Mouse (Mus musculus): ENCODE results near the gene Kctd20. TPM values are rescaled to one million over a fixed set of nuclear protein-coding genes. Genes with fewer than 3 reads are reported as not detected.

Kctd20 gene
- polyA plus RNA-seq, 1 experiment from 2014 or later: 39.5 TPM

- Histone ChIP-seq H3K9me3 (ENCODE audit: low read length) (no peaks in the 10 kb centered on the region), H3K9ac (replicated peaks) (no peak overlapping the region), H3K27ac (ENCODE audit: low read depth) (no peak overlapping the region; the same call in 1 of the 2 replicates), H3K36me3 (replicated peaks; ENCODE audit: insufficient read depth, low read length) (peaks cover 63% of the 10 kb centered on the region), H3K4me2 (ENCODE audit: low read depth, low read length) (no peak overlapping the region), H3K27me3 (ENCODE audit: insufficient read depth, low read length) (no peaks in the 10 kb centered on the region), H3K4me3 (ENCODE audit: low read depth, low read length) (no peak overlapping the region), H3K4me1 (ENCODE audit: insufficient read depth) (no peaks in the 10 kb centered on the region; the same call in none of the 2 replicates)
- WGBS (ENCODE audit: insufficient replicate concordance): 88% methylated on average over 1 of the region's 1 CpGs
- DNase-seq (no peak), ATAC-seq (no peak)
- TF ChIP-seq EP300 (IDR thresholded peaks at IDR 0.05; ENCODE audit: low read depth) (no peak), CTCF (IDR thresholded peaks at IDR 0.05; ENCODE audit: low read depth) (no peak)
Observed at GRCm38 (mm10) chr17:28984724-28985420, 33.1 kb downstream of the Kctd20 start.

DNA sequence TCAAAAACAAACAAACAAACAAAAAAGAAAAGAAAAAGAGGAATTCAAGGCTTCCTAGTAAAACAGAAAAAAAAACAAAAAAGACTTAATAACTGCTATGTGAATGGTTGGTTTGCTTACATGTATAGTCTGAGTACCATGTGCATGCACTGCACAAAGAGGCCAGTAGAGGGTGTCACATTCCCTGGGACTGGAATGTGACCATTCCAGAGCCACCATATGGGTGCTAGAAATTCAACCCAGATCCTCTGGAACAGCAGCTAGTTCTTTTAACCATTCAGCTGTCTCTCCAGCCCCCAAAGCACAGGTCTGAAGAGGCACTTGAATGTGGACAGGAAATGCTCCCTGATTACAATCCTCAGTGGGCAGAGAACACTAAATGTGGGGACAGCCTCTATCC, 35.1 kb downstream of the Kctd20 start:
- no peak overlapping the region; the same call in 1 of the 2 replicates for H3K9ac ChIP-seq (replicated peaks)
- H3K36me3 ChIP-seq (replicated peaks; ENCODE audit: insufficient read depth, low read length): peaks cover 77% of the 10 kb centered on the region
- H3K27me3 ChIP-seq (ENCODE audit: insufficient read depth, low read length): no peaks in the 10 kb centered on the region
- ATAC-seq (no peak), DNase-seq (no peak)
- H3K27ac ChIP-seq (ENCODE audit: low read depth): no peak overlapping the region
- H3K4me3 ChIP-seq (ENCODE audit: low read depth, low read length): no peak overlapping the region
- peak; percentile 74 for TF ChIP-seq CTCF (IDR thresholded peaks at IDR 0.05; ENCODE audit: low read depth)
- no peak for TF ChIP-seq EP300 (IDR thresholded peaks at IDR 0.05; ENCODE audit: low read depth)
- no peaks in the 10 kb centered on the region; the same call in 1 of the 2 replicates for H3K4me1 ChIP-seq (ENCODE audit: insufficient read depth)
- no peak overlapping the region for H3K4me2 ChIP-seq (ENCODE audit: low read depth, low read length)
- no peaks in the 10 kb centered on the region for H3K9me3 ChIP-seq (ENCODE audit: low read length)

GRCm38 (mm10) chr17:28987713-28988112, 36.0 kb downstream of the Kctd20 start:
- Histone ChIP-seq H3K27ac (ENCODE audit: low read depth) (no peak overlapping the region), H3K9me3 (ENCODE audit: low read length) (no peaks in the 10 kb centered on the region), H3K4me2 (ENCODE audit: low read depth, low read length) (no peak overlapping the region), H3K27me3 (ENCODE audit: insufficient read depth, low read length) (no peaks in the 10 kb centered on the region), H3K36me3 (replicated peaks; ENCODE audit: insufficient read depth, low read length) (peaks cover 76% of the 10 kb centered on the region), H3K4me1 (ENCODE audit: insufficient read depth) (no peaks in the 10 kb centered on the region), H3K4me3 (ENCODE audit: low read depth, low read length) (no peak overlapping the region), H3K9ac (replicated peaks) (no peak overlapping the region)
- no peak; the same call in 1 of the 2 replicates for ATAC-seq
- peak; percentile 43 for DNase-seq
- WGBS (ENCODE audit: insufficient replicate concordance): 49% methylated on average over 4 of the region's 4 CpGs
- no peak for TF ChIP-seq EP300 (IDR thresholded peaks at IDR 0.05; ENCODE audit: low read depth)
- peak; percentile 88 for TF ChIP-seq CTCF (IDR thresholded peaks at IDR 0.05; ENCODE audit: low read depth)

GRCm38 (mm10) chr17:28988291-28988690, 36.5 kb downstream of the Kctd20 start:
- Histone ChIP-seq H3K4me1 (ENCODE audit: insufficient read depth) (no peaks in the 10 kb centered on the region), H3K4me3 (ENCODE audit: low read depth, low read length) (no peak overlapping the region), H3K9ac (replicated peaks) (no peak overlapping the region), H3K4me2 (ENCODE audit: low read depth, low read length) (no peak overlapping the region), H3K27me3 (ENCODE audit: insufficient read depth, low read length) (no peaks in the 10 kb centered on the region), H3K27ac (ENCODE audit: low read depth) (no peak overlapping the region), H3K9me3 (ENCODE audit: low read length) (no peaks in the 10 kb centered on the region), H3K36me3 (replicated peaks; ENCODE audit: insufficient read depth, low read length) (peaks cover 73% of the 10 kb centered on the region)
- no peak for TF ChIP-seq CTCF (IDR thresholded peaks at IDR 0.05; ENCODE audit: low read depth)
- 88% methylated on average over 4 of the region's 4 CpGs for WGBS (ENCODE audit: insufficient replicate concordance)
- no peak for ATAC-seq
- DNase-seq: no peak

GRCm38 (mm10) chr17:28988996-28989395, 37.2 kb downstream of the Kctd20 start:
- Histone ChIP-seq H3K36me3 (replicated peaks; ENCODE audit: insufficient read depth, low read length) (peaks cover 66% of the 10 kb centered on the region), H3K9me3 (ENCODE audit: low read length) (no peaks in the 10 kb centered on the region), H3K4me2 (ENCODE audit: low read depth, low read length) (no peak overlapping the region), H3K27ac (ENCODE audit: low read depth) (no peak overlapping the region), H3K9ac (replicated peaks) (no peak overlapping the region), H3K4me3 (ENCODE audit: low read depth, low read length) (no peak overlapping the region), H3K4me1 (ENCODE audit: insufficient read depth) (no peaks in the 10 kb centered on the region), H3K27me3 (ENCODE audit: insufficient read depth, low read length) (no peaks in the 10 kb centered on the region)
- no peak for TF ChIP-seq CTCF (IDR thresholded peaks at IDR 0.05; ENCODE audit: low read depth)
- no peak for TF ChIP-seq EP300 (IDR thresholded peaks at IDR 0.05; ENCODE audit: low read depth)
- DNase-seq (no peak), ATAC-seq (no peak)
- 68% methylated on average over 3 of the region's 3 CpGs for WGBS (ENCODE audit: insufficient replicate concordance)

- TF ChIP-seq EP300 (IDR thresholded peaks at IDR 0.05; ENCODE audit: low read depth) (no peak), CTCF (IDR thresholded peaks at IDR 0.05; ENCODE audit: low read depth) (no peak)
- Histone ChIP-seq H3K27me3 (ENCODE audit: insufficient read depth, low read length) (no peaks in the 10 kb centered on the region), H3K4me2 (ENCODE audit: low read depth, low read length) (no peak overlapping the region), H3K4me3 (ENCODE audit: low read depth, low read length) (no peak overlapping the region), H3K27ac (ENCODE audit: low read depth) (no peak overlapping the region), H3K4me1 (ENCODE audit: insufficient read depth) (no peaks in the 10 kb centered on the region), H3K36me3 (replicated peaks; ENCODE audit: insufficient read depth, low read length) (peaks cover 62% of the 10 kb centered on the region), H3K9ac (replicated peaks) (no peak overlapping the region), H3K9me3 (ENCODE audit: low read length) (no peaks in the 10 kb centered on the region)
- DNase-seq (no peak), ATAC-seq (no peak)
- 79% methylated on average over 4 of the region's 4 CpGs for WGBS (ENCODE audit: insufficient replicate concordance)
Observed at GRCm38 (mm10) chr17:28990060-28990459, 38.3 kb downstream of the Kctd20 start.

Data from liver, postnatal 0 days (tissue).